Mouse (Mus musculus): Measurements from ENCODE around the gene Plekhj1.

- no peak for TF ChIP-seq HCFC1 (IDR thresholded peaks at IDR 0.05; ENCODE audit: borderline replicate concordance, insufficient read depth, low read length)
- no peak for TF ChIP-seq CHD2 (IDR thresholded peaks at IDR 0.05; ENCODE audit: low read depth, low read length)
- no peak for TF ChIP-seq ZNF384 (IDR thresholded peaks at IDR 0.05; ENCODE audit: low read depth, low read length)
- no peak for TF ChIP-seq ZC3H11A (IDR thresholded peaks at IDR 0.05; ENCODE audit: borderline replicate concordance, low read depth, low read length)
- no peak for TF ChIP-seq MAFK (IDR thresholded peaks at IDR 0.05; ENCODE audit: insufficient read depth, low read depth, low read length)
Measured at GRCm38 (mm10) chr10:80805322-80805721, 6.9 kb upstream of the Plekhj1 start.
